Mouse (Mus musculus): Measurements from ENCODE around the gene Atp1b1.

- TF ChIP-seq CTCF (IDR thresholded peaks at IDR 0.05; ENCODE audit: control insufficient read depth, insufficient read depth, low read length) (no peak), POLR2A (IDR thresholded peaks at IDR 0.05; ENCODE audit: borderline replicate concordance, control insufficient read depth, low read depth, low read length) (no peak)
Measured at GRCm38 (mm10) chr1:164468329-164468728, 10.2 kb upstream of the Atp1b1 start.

Measured in bone marrow, adult 2 months (tissue).